Mouse (Mus musculus): ENCODE results near the gene Gm20924.
"Not testable (repeated sequence)": the region's sequence is repeated elsewhere in the genome, so short reads cannot be mapped to it uniquely, and the experiment has no call there.

Gene Gm20924

GRCm38 (mm10) chrY:65207427-65207826 lies at the start of gene Gm20924:
Gene Gm20924 (minus strand): TSS chrY:65207527.
- not testable (repeated sequence) for DNase-seq (ENCODE audit: low spot score in 2 of 2)
